Mouse (Mus musculus): ENCODE measurements around the gene Enthd1. TPM values are rescaled to one million over a fixed set of nuclear protein-coding genes. Genes with fewer than 3 reads are reported as not detected.

Gene Enthd1
- polyA plus RNA-seq, 1 experiment from 2014 or later = not detected

GRCm38 (mm10) chr15:80556021-80556420, 8.9 kb downstream of the Enthd1 start:
- WGBS = 87% methylated on average over 2 of the region's 2 CpGs
- H3K9me3 ChIP-seq = no peaks in the 10 kb centered on the region
- no peak for ATAC-seq (ENCODE audit: low FRiP score)
- H3K4me2 ChIP-seq = no peak overlapping the region
- no peaks in the 10 kb centered on the region for H3K36me3 ChIP-seq
- H3K4me3 ChIP-seq = no peak overlapping the region
- H3K27me3 ChIP-seq = no peaks in the 10 kb centered on the region
- H3K27ac ChIP-seq = no peak overlapping the region
- H3K9ac ChIP-seq = no peak overlapping the region
- no peaks in the 10 kb centered on the region; the same call in 1 of the 2 replicates for H3K4me1 ChIP-seq (replicated peaks)

GRCm38 (mm10) chr15:80554860-80555822, 9.8 kb downstream of the Enthd1 start:
- Histone ChIP-seq H3K9me3 (no peaks in the 10 kb centered on the region), H3K4me3 (no peak overlapping the region), H3K4me1 (replicated peaks) (no peaks in the 10 kb centered on the region; the same call in 1 of the 2 replicates), H3K9ac (no peak overlapping the region), H3K36me3 (no peaks in the 10 kb centered on the region), H3K4me2 (no peak overlapping the region), H3K27me3 (no peaks in the 10 kb centered on the region), H3K27ac (no peak overlapping the region)
- no peak for ATAC-seq (ENCODE audit: low FRiP score)
- 96% methylated on average over 6 of the region's 6 CpGs for WGBS

DNA sequence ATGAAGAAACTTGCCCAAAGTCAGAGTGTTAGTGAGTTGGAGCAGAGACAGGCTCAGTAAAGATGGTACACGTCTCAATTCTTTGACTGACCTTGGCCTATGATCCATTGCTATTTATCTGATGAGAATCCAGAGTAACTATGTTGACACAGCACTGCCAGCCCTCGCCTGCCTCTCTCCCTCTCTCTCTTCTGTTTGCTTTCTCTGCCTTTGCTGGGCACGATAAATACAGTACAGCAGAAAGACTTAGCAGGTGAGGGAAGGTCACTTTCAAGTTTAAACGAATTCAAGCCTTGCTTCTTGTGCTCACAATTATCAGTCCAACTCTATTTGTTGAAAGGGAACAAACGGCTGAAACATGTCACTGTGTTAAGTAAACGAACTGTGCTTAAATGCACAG, 19.5 kb downstream of the Enthd1 start:
- Histone ChIP-seq H3K4me3 (no peak overlapping the region), H3K4me2 (no peak overlapping the region), H3K27ac (no peak overlapping the region), H3K9me3 (no peaks in the 10 kb centered on the region), H3K9ac (no peak overlapping the region), H3K27me3 (no peaks in the 10 kb centered on the region), H3K36me3 (no peaks in the 10 kb centered on the region), H3K4me1 (replicated peaks) (no peaks in the 10 kb centered on the region)
- 77% methylated on average over 6 of the region's 6 CpGs for WGBS
- no peak for ATAC-seq (ENCODE audit: low FRiP score)

- WGBS = 63% methylated on average over 3 of the region's 3 CpGs
- H3K27ac ChIP-seq = no peak overlapping the region
- H3K9me3 ChIP-seq = no peaks in the 10 kb centered on the region
- no peaks in the 10 kb centered on the region for H3K36me3 ChIP-seq
- no peak for ATAC-seq (ENCODE audit: low FRiP score)
- H3K4me3 ChIP-seq = no peak overlapping the region
- no peaks in the 10 kb centered on the region for H3K27me3 ChIP-seq
- H3K4me2 ChIP-seq = no peak overlapping the region
- H3K4me1 ChIP-seq (replicated peaks) = no peaks in the 10 kb centered on the region
- no peak overlapping the region for H3K9ac ChIP-seq
These were observed 20.8 kb downstream of the Enthd1 start for GRCm38 (mm10) chr15:80544115-80544514.

GRCm38 (mm10) chr15:80538671-80539340, 26.1 kb downstream of the Enthd1 start:
- Histone ChIP-seq H3K4me1 (replicated peaks) (no peaks in the 10 kb centered on the region), H3K4me3 (no peak overlapping the region), H3K4me2 (no peak overlapping the region), H3K36me3 (no peaks in the 10 kb centered on the region), H3K9ac (no peak overlapping the region), H3K27me3 (no peaks in the 10 kb centered on the region), H3K27ac (no peak overlapping the region), H3K9me3 (no peaks in the 10 kb centered on the region)
- no peak for ATAC-seq (ENCODE audit: low FRiP score)
- WGBS = 86% methylated on average over 7 of the region's 7 CpGs

DNA sequence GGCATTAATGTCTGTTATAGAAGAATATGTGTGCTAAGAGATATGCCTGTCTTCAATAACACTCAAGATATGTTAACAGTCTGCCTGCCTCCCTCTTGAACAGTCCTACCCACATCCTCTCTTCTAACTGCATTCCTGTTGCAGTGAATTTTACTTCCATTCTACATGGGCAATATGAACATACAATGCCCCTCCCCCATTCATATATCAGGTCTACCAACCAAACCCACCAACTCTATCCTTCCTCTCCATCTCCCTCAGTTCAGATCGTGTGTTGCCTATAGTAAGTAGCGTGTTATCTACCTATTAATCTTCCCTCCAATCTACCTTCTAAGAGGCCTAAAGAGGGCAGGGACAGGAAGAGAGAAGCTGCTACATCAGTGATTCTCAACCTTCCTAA, 26.9 kb downstream of the Enthd1 start:
- Histone ChIP-seq H3K36me3 (no peaks in the 10 kb centered on the region), H3K9ac (no peak overlapping the region), H3K27me3 (no peaks in the 10 kb centered on the region), H3K9me3 (no peaks in the 10 kb centered on the region), H3K4me2 (no peak overlapping the region), H3K4me3 (no peak overlapping the region), H3K27ac (no peak overlapping the region), H3K4me1 (replicated peaks) (no peaks in the 10 kb centered on the region)
- 90% methylated on average over 2 of the region's 2 CpGs for WGBS
- ATAC-seq (ENCODE audit: low FRiP score) = no peak

DNA sequence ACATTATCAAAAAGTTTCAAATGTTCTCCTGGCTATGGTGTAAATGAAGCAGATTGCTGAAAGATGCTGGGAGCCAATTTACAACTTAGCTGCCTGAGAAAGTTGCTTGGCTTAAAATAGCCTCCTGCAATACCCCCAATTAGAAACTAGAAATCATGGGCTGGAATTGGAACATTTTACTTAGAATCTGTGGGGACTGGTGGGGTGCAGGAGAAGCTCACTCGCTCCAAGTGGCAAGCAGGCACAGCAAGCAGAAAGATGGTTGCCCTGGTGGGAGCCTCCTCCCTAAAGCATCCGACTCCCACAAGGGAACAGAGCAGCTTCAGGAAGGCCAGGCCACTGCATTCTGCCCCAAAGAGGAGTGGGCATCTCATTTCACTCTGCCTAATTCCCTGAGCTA, 28.9 kb downstream of the Enthd1 start:
- 71% methylated on average over 2 of the region's 2 CpGs for WGBS
- Histone ChIP-seq H3K9me3 (no peaks in the 10 kb centered on the region), H3K4me1 (replicated peaks) (0 out of 2 replicates have a peak, but pooled peaks cover under 1% of the 10 kb centered on the region), H3K27ac (no peak overlapping the region), H3K27me3 (0 out of 2 replicates have a peak, but pooled peaks cover 3% of the 10 kb centered on the region), H3K36me3 (no peaks in the 10 kb centered on the region), H3K4me3 (no peak overlapping the region), H3K9ac (no peak overlapping the region), H3K4me2 (no peak overlapping the region)
- ATAC-seq (ENCODE audit: low FRiP score) = no peak

GRCm38 (mm10) chr15:80533274-80533673, 31.7 kb downstream of the Enthd1 start:
- WGBS = 60% methylated on average over 6 of the region's 6 CpGs
- ATAC-seq (ENCODE audit: low FRiP score) = no peak

DNA sequence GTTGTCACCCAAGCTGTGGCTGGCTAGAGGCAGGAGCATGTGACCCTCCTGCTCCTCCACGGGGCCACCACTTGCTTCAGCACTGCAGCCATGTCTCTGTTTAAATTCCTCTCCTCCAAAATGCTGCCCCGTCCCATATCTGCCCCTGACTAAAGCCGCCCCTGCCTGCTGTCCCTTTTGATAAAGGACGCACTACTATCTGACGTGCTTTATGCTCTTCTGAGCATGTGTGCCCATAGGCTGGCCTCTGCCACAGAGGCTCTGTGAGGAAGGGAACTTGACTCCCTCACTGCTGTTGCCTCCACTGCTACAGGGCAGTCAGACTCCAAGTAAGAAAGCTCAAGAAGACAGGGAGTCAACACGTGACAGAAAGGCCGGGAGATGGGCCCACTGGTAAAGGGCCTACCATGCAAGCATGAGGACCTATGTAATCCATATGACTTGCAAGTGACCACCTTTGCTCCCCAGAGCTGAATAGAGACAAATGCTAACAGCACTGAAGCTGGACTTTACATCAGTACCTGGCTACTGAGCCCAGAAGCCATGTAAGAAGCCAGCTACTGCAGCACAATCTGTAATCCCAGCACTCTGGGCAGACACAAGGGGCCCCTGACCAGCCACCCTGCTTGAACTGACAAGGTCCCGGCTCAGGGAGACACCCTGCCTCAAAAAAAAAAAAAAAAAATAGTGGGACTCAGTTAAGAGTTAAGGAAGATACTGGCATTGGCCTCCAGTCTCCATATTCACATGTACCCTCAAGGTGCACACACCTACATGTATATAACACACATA, 32.5 kb downstream of the Enthd1 start:
- H3K27me3 ChIP-seq = 0 out of 2 replicates have a peak, but pooled peaks cover 3% of the 10 kb centered on the region
- no peaks in the 10 kb centered on the region for H3K36me3 ChIP-seq
- ATAC-seq (ENCODE audit: low FRiP score) = no peak
- 81% methylated on average over 8 of the region's 8 CpGs for WGBS
- no peak overlapping the region for H3K9ac ChIP-seq
- H3K4me3 ChIP-seq = no peak overlapping the region
- H3K9me3 ChIP-seq = no peaks in the 10 kb centered on the region
- no peak overlapping the region for H3K4me2 ChIP-seq
- H3K27ac ChIP-seq = no peak overlapping the region
- peaks cover 15% of the 10 kb centered on the region; the same call in 1 of the 2 replicates for H3K4me1 ChIP-seq (replicated peaks)

More at GRCm38 (mm10) chr15:80533274-80533673, 31.7 kb downstream of the Enthd1 start:
- Histone ChIP-seq H3K27me3 (0 out of 2 replicates have a peak, but pooled peaks cover 3% of the 10 kb centered on the region), H3K9ac (no peak overlapping the region), H3K4me3 (no peak overlapping the region), H3K36me3 (no peaks in the 10 kb centered on the region), H3K9me3 (no peaks in the 10 kb centered on the region), H3K27ac (no peak overlapping the region), H3K4me2 (no peak overlapping the region), H3K4me1 (replicated peaks) (peaks cover 15% of the 10 kb centered on the region; the same call in 1 of the 2 replicates)

- Histone ChIP-seq H3K9ac (no peak overlapping the region), H3K9me3 (no peaks in the 10 kb centered on the region), H3K36me3 (no peaks in the 10 kb centered on the region), H3K27ac (no peak overlapping the region), H3K4me1 (replicated peaks) (peaks cover 15% of the 10 kb centered on the region; the same call in 1 of the 2 replicates), H3K4me2 (no peak overlapping the region), H3K27me3 (0 out of 2 replicates have a peak, but pooled peaks cover 3% of the 10 kb centered on the region), H3K4me3 (no peak overlapping the region)
- 78% methylated on average over 9 of the region's 9 CpGs for WGBS
- ATAC-seq (ENCODE audit: low FRiP score) = no peak
These were observed 33.9 kb downstream of the Enthd1 start for GRCm38 (mm10) chr15:80531026-80531425.

DNA sequence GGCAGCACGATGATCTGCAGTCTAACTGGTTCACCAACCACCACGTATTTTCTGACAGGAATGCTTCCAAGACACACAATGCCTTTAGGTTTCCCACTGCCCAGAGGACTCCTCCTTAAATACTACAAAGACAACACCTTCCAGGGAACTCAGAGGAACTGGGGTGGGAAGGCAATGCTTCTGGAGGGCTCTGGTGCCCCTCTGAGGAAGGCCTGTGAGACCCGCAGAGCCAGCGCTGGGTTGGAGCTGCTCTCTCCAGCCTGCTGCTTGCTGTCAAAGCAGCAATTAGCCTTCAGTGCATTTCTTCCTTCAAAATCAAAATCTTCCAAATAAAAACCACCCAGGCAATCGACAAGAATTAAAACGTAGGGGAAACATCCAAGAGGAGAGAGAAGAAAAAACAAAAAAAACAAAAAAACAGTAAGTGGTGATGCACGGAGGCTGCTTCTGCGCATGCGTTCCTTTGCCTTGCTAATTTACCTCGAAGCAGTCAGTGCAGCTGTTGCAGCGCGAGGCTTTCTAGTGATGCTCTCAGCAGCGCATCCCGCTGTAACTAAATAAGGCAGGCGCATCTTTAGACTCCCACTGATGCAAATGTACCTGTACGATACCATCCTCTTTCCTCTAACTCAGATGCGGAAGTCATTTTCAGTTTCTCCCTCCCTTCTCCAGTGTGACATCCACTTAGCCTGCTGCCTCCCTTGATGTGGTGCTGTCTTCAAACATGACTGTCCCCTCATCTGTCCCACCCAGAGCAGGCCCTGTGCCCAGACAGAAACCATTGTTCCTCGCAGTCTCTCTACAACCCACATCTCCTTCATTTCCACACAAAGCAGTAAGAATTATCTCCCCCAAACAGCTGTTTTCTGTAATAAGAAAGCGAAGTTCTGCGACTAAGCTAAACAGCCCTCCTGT, 34.7 kb downstream of the Enthd1 start:
- H3K4me2 ChIP-seq = peak overlapping the region; percentile 29
- H3K27me3 ChIP-seq = 0 out of 2 replicates have a peak, but pooled peaks cover 3% of the 10 kb centered on the region
- H3K27ac ChIP-seq = 0 out of 2 replicates have a peak overlapping the region, but pooled peaks have one; percentile 36
- 36% methylated on average over 20 of the region's 20 CpGs for WGBS
- H3K9me3 ChIP-seq = no peaks in the 10 kb centered on the region
- H3K36me3 ChIP-seq = no peaks in the 10 kb centered on the region
- peak overlapping the region; percentile 36 for H3K9ac ChIP-seq
- no peak for ATAC-seq (ENCODE audit: low FRiP score)
- H3K4me1 ChIP-seq (replicated peaks) = peaks cover 15% of the 10 kb centered on the region; the same call in 1 of the 2 replicates
- H3K4me3 ChIP-seq = no peak overlapping the region

All from hindbrain, embryonic 13.5 days (tissue).